9 mouse cellular contexts compared by ENCODE assay signal in genomic region chr10:7866762-7867665, GRCm38 (mm10). TPM values are rescaled to one million over a fixed set of nuclear protein-coding genes. Genes with fewer than 3 reads are reported as not detected.
DNase-seq lines count a peak whose midpoint lies in the region; ATAC-seq and TF ChIP-seq lines count a peak whose summit lies in the region.
"Had no signal": no experiment of that assay in that cellular context is flagged by ENCODE, and none has a peak within 500 bp of the region (broad histone marks: within the 10 kb centered on the region; RNA-seq: fewer than 3 reads in every experiment).

No protein-coding gene starts in this region.

- H3K4me1 ChIP-seq in forebrain, embryonic 12.5 days: peaks cover 17% of the 10 kb centered on the region
- peaks cover 4% of the 10 kb centered on the region; the same call in 1 of the 2 replicates for H3K4me1 ChIP-seq in hindbrain, embryonic 14.5 days (replicated peaks; ENCODE audit: control insufficient read depth, insufficient read depth, low read length)
- no peaks in the 10 kb centered on the region for H3K4me1 ChIP-seq in liver, embryonic 14.5 days (replicated peaks; ENCODE audit: control insufficient read depth in 2 of 2, insufficient read depth in 2 of 2, low read length in 1 of 2)
- H3K4me1 ChIP-seq in stomach, embryonic 16.5 days (ENCODE audit: control insufficient read depth, insufficient read depth, low read length): 0 out of 2 replicates have a peak, but pooled peaks cover 7% of the 10 kb centered on the region

- no peak for TF ChIP-seq CTCF in liver, embryonic 14.5 days (IDR thresholded peaks at IDR 0.05; ENCODE audit: low read depth)

- TF ChIP-seq EP300 in liver, embryonic 14.5 days (IDR thresholded peaks at IDR 0.05; ENCODE audit: low read depth): no peak

- peaks cover 5% of the 10 kb centered on the region; the same call in 1 of the 2 replicates for H3K9me3 ChIP-seq in forebrain, embryonic 12.5 days
- H3K9me3 ChIP-seq in hindbrain, embryonic 14.5 days (ENCODE audit: control insufficient read depth, low read length): no peaks in the 10 kb centered on the region
- no peaks in the 10 kb centered on the region for H3K9me3 ChIP-seq in liver, embryonic 14.5 days (ENCODE audit: control insufficient read depth, low read length)
- no peaks in the 10 kb centered on the region; the same call in 1 of the 2 replicates for H3K9me3 ChIP-seq in stomach, embryonic 16.5 days (replicated peaks; ENCODE audit: control insufficient read depth, low read length)
- H3K9me3 ChIP-seq: G1E had no signal

- H3K9ac ChIP-seq in forebrain, embryonic 12.5 days: peak overlapping the region; percentile 52; the same call in 1 of the 2 replicates
- peak overlapping the region; percentile 50 for H3K9ac ChIP-seq in hindbrain, embryonic 14.5 days
- H3K9ac ChIP-seq in liver, embryonic 14.5 days (replicated peaks): no peak overlapping the region
- peak overlapping the region; percentile 44 for H3K9ac ChIP-seq in stomach, embryonic 16.5 days (ENCODE audit: low read length)

- no peak overlapping the region for H3K27ac ChIP-seq in forebrain, embryonic 12.5 days
- H3K27ac ChIP-seq in hindbrain, embryonic 14.5 days: no peak overlapping the region
- H3K27ac ChIP-seq in liver, embryonic 14.5 days: no peak overlapping the region
- H3K27ac ChIP-seq in stomach, embryonic 16.5 days (ENCODE audit: low read length): no peak overlapping the region

- H3K4me2 ChIP-seq in forebrain, embryonic 12.5 days: peak overlapping the region; percentile 72
- peak overlapping the region; percentile 68 for H3K4me2 ChIP-seq in hindbrain, embryonic 14.5 days (replicated peaks)
- peak overlapping the region; percentile 49 for H3K4me2 ChIP-seq in liver, embryonic 14.5 days (ENCODE audit: low read depth)
- peak overlapping the region; percentile 57 for H3K4me2 ChIP-seq in stomach, embryonic 16.5 days (ENCODE audit: low read depth, low read length)

- WGBS in forebrain, embryonic 12.5 days: 18% methylated on average over 50 of the region's 50 CpGs
- WGBS in hindbrain, embryonic 14.5 days: 18% methylated on average over 50 of the region's 50 CpGs
- WGBS in liver, embryonic 14.5 days (ENCODE audit: insufficient replicate concordance): 17% methylated on average over 50 of the region's 50 CpGs
- 17% methylated on average over 50 of the region's 50 CpGs for WGBS in stomach, embryonic 16.5 days

- peak; percentile 42 for DNase-seq in left cerebral cortex, postnatal 4 days
- DNase-seq in left cerebral cortex, adult 9 months (ENCODE audit: low spot score in 2 of 2): no peak
- peak; percentile 65 for DNase-seq in adrenal gland, postnatal 14 days
- DNase-seq in hindbrain, embryonic 14.5 days (ENCODE audit: low spot score): no peak
- DNase-seq in liver, embryonic 14.5 days (ENCODE audit: low read depth in 3 of 3, low spot score in 3 of 3): no peak
- DNase-seq in layer of hippocampus, adult 9-11 months: no peak

- no peaks in the 10 kb centered on the region for H3K36me3 ChIP-seq in forebrain, embryonic 12.5 days (replicated peaks)
- no peaks in the 10 kb centered on the region for H3K36me3 ChIP-seq in hindbrain, embryonic 14.5 days (replicated peaks; ENCODE audit: control insufficient read depth, insufficient read depth)
- H3K36me3 ChIP-seq in liver, embryonic 14.5 days (replicated peaks; ENCODE audit: control insufficient read depth, insufficient read depth, low read depth): no peaks in the 10 kb centered on the region
- no peaks in the 10 kb centered on the region for H3K36me3 ChIP-seq in stomach, embryonic 16.5 days (ENCODE audit: control insufficient read depth, insufficient read depth, low read length)
- H3K36me3 ChIP-seq: G1E had no signal

- peak overlapping the region; percentile 41 for H3K4me3 ChIP-seq in forebrain, embryonic 12.5 days (replicated peaks)
- peak overlapping the region; percentile 37 for H3K4me3 ChIP-seq in hindbrain, embryonic 14.5 days (replicated peaks; ENCODE audit: low read length)
- 0 out of 4 replicates have a peak overlapping the region, but pooled peaks of 1 of the 2 experiments have one; percentile 16 for H3K4me3 ChIP-seq in liver, embryonic 14.5 days (ENCODE audit: insufficient read depth in 1 of 2, low read depth in 2 of 2, low read length in 2 of 2)
- H3K4me3 ChIP-seq in stomach, embryonic 16.5 days (replicated peaks; ENCODE audit: low read length): peak overlapping the region; percentile 41

- 0 out of 2 replicates have a peak, but pooled peaks have one; percentile 40 for ATAC-seq in forebrain, embryonic 12.5 days (ENCODE audit: low FRiP score)
- ATAC-seq in hindbrain, embryonic 14.5 days (ENCODE audit: low FRiP score): peak; percentile 22; the same call in 1 of the 2 replicates
- no peak for ATAC-seq in liver, embryonic 14.5 days (ENCODE audit: insufficient read depth)
- no peak for ATAC-seq in stomach, embryonic 16.5 days (ENCODE audit: insufficient read depth, low FRiP score)

- intact Hi-C loops in left cerebral cortex, postnatal 4 days (cut with DNase I): no loop called here

- peaks cover 27% of the 10 kb centered on the region for H3K27me3 ChIP-seq in forebrain, embryonic 12.5 days
- H3K27me3 ChIP-seq in hindbrain, embryonic 14.5 days (ENCODE audit: control insufficient read depth, insufficient read depth, low read length): peaks cover 20% of the 10 kb centered on the region
- peaks cover 16% of the 10 kb centered on the region for H3K27me3 ChIP-seq in liver, embryonic 14.5 days (ENCODE audit: control insufficient read depth, insufficient read depth, low read length)
- peaks cover 14% of the 10 kb centered on the region for H3K27me3 ChIP-seq in stomach, embryonic 16.5 days (ENCODE audit: control insufficient read depth, insufficient read depth, low read length)

RNA-seq across cellular contexts. Expression of gene Zc3h12d, which starts 34.7 kb away (rescaled TPM):
- total RNA-seq in left cerebral cortex, postnatal 4 days (2021): under 1 TPM; 0.18 to 0.22 TPM
- total RNA-seq in adrenal gland, postnatal 14 days (2021): 0.52 and 2.1 TPM in 2 replicates
- 0.05 TPM in 1 of 2 replicates, not detected in the other for polyA plus RNA-seq in forebrain, embryonic 12.5 days (2016; fragmentation: Nextera tagmentation; extraction: Ambion mirVana)
- polyA plus RNA-seq in hindbrain, embryonic 14.5 days (2014; fragmentation: Nextera tagmentation; extraction: Ambion mirVana): 0.14 and 0.25 TPM in 2 replicates
- 0.25 TPM in 2 replicates for polyA plus RNA-seq in liver, embryonic 14.5 days (2012; rRNA removed)
- polyA plus RNA-seq in liver, embryonic 14.5 days (2014; fragmentation: Nextera tagmentation; extraction: Ambion mirVana): 0.15 and 0.29 TPM in 2 replicates
- 0.43 and 0.52 TPM in 2 replicates for polyA plus RNA-seq in stomach, embryonic 16.5 days (2015; fragmentation: Nextera tagmentation; extraction: Ambion mirVana)
- polyA plus RNA-seq: G1E had no signal

Comparison
In these comparisons a context has a peak if more than half of its experiments do, and no peak if none do; other contexts are left out.
1. DNase-seq: peak in left cerebral cortex, postnatal 4 days (single experiment) and adrenal gland, postnatal 14 days (single experiment); none in left cerebral cortex, adult 9 months (0 of 2), hindbrain, embryonic 14.5 days (single experiment), liver, embryonic 14.5 days (0 of 3) and layer of hippocampus, adult 9-11 months (single experiment).
2. ATAC-seq: peak in forebrain, embryonic 12.5 days (single experiment) and hindbrain, embryonic 14.5 days (single experiment); none in liver, embryonic 14.5 days (single experiment) and stomach, embryonic 16.5 days (single experiment).
3. Peak in every context shown above with its lines, with median percentiles within 50 percentile points of each other: H3K4me2 ChIP-seq.